Mouse (Mus musculus) kidney, postnatal 0 days (tissue): Measurements from ENCODE around the gene Azin2. TPM values are rescaled to one million over a fixed set of nuclear protein-coding genes. Genes with fewer than 3 reads are reported as not detected.

Source experiments
- ATAC-seq: fragments of 200-750 bp; cut with Nextera tagmentation; replicated peaks from 2 replicates; pipeline ENCODE4 v1.8.0; 2017; ENCODE audit warnings: low read depth, moderate number of reproducible peaks, moderate TSS enrichment, moderate library complexity; ENCODE audit not compliant: low FRiP score
- DNase-seq: peaks from one replicate; pipeline ENCODE4 v3.0.0-alpha.2; 2016; ENCODE audit warnings: low spot score
- H3K27ac ChIP-seq: fragments of 300-500 bp; sonication (generic); 2 replicates; pipeline ENCODE4 v1.5.1; 2014; ENCODE audit warnings: mild to moderate bottlenecking
- H3K27me3 ChIP-seq: fragments of 300-500 bp; sonication (generic); 2 replicates; pipeline ENCODE4 v1.6.1; 2014; ENCODE audit warnings: low read length, mixed read lengths; ENCODE audit not compliant: insufficient read depth
- H3K36me3 ChIP-seq: fragments of 300-500 bp; sonication (generic); 2 replicates; pipeline ENCODE4 v1.6.1; 2014; ENCODE audit warnings: low read length, mixed read lengths; ENCODE audit not compliant: insufficient read depth
- H3K4me1 ChIP-seq: fragments of 300-500 bp; sonication (generic); replicated peaks from 2 replicates; pipeline ENCODE4 v1.6.1; 2014; ENCODE audit warnings: antibody characterized with exemption, low read length, mixed read lengths; ENCODE audit not compliant: insufficient read depth
- H3K4me2 ChIP-seq: fragments of 300-500 bp; sonication (generic); 2 replicates; pipeline ENCODE4 v1.6.1; 2014; ENCODE audit warnings: mild to moderate bottlenecking, low read length, moderate library complexity, mixed read lengths
- H3K4me3 ChIP-seq: fragments of 300-500 bp; sonication (generic); replicated peaks from 2 replicates; pipeline ENCODE4 v1.5.1; 2014; ENCODE audit warnings: low read depth, low read length
- H3K9ac ChIP-seq: fragments of 300-500 bp; sonication (generic); 2 replicates; pipeline ENCODE4 v1.6.1; 2014; ENCODE audit warnings: low read depth, low read length
- H3K9me3 ChIP-seq: fragments of 300-500 bp; sonication (generic); replicated peaks from 2 replicates; pipeline ENCODE4 v1.6.1; 2016; ENCODE audit warnings: low read length, inconsistent platforms, mixed read lengths
- CTCF ChIP-seq: IDR thresholded peaks from 2 replicates; pipeline ENCODE4 v1.5.1; 2016; ENCODE audit warnings: antibody characterized with exemption, low read depth, mild to moderate bottlenecking, moderate library complexity
- WGBS: fragments of 180-500 bp; shearing (Covaris S2); extraction: QIAGEN DNeasy Blood & Tissue Kit; methylation state at CpG from one replicate; pipeline ENCODE4 v1.1.7; 2014; 5-methylcytosine and 5-hydroxymethylcytosine counted together
- polyA plus RNA-seq: library from polyadenylated mRNA; unstranded; fragments of >200 nt; fragmentation: Nextera tagmentation; extraction: Ambion mirVana; gene quantifications from 2 replicates; pipeline ENCODE4 v1.2.1, GENCODE M21; 2015

Azin2 gene
- polyA plus RNA-seq, 1 experiment from 2014 or later = 21.5 TPM

DNA sequence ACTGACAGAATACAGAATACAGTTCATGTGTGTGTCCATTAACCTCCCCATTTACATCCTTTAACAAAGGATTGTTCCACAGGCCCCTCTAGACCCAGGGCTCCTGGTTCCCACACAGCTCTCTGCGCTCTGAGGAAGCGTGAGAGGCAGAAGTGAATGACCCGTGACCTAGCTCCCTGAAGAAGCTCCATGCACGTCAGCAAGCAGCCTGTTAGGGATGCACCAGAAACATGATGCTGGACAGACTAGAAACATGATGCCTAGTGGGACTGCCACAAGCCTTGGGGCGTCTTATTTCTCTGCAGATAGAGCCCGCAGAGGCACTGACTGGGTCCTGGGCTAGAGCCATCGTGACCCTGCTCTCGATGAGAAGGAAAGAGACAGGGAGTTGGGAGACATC is 55.5 kb downstream of the Azin2 start:
- no peak overlapping the region for H3K4me2 ChIP-seq
- H3K27me3 ChIP-seq = no peaks in the 10 kb centered on the region
- ATAC-seq = peak; percentile 67
- no peak overlapping the region for H3K4me3 ChIP-seq
- peaks cover 11% of the 10 kb centered on the region for H3K4me1 ChIP-seq
- no peak overlapping the region for H3K27ac ChIP-seq
- TF ChIP-seq CTCF = no peak
- DNase-seq = peak; percentile 82
- 0 out of 2 replicates have a peak, but pooled peaks cover 3% of the 10 kb centered on the region for H3K36me3 ChIP-seq
- H3K9me3 ChIP-seq = no peaks in the 10 kb centered on the region
- no peak overlapping the region for H3K9ac ChIP-seq
- 45% methylated on average over 8 of the region's 8 CpGs for WGBS

DNA sequence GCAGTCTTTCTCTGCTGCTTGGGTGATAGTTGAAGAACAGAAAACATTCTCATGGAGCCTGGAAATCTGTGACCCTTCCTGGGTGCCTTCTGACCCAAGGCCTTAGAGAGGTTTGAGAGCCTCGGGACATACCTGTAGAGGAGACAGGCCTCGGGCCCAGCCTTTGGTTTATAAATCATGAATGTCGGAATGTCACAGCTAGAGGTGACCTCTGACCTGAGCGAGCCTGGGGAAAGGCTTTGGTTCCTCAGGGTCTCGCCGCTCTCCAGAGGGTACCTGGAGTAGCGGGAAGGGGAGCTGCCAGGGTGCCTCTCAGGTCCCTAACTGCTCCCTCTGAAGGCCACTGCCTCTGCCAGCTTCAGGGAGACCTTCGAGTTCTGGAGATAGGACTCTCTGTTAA is 57.0 kb downstream of the Azin2 start:
- ATAC-seq = no peak
- no peak for DNase-seq
- no peaks in the 10 kb centered on the region for H3K9me3 ChIP-seq
- 0 out of 2 replicates have a peak, but pooled peaks cover 6% of the 10 kb centered on the region for H3K36me3 ChIP-seq
- no peak overlapping the region for H3K4me2 ChIP-seq
- no peak overlapping the region for H3K4me3 ChIP-seq
- H3K27me3 ChIP-seq = no peaks in the 10 kb centered on the region
- no peak for TF ChIP-seq CTCF
- no peak overlapping the region for H3K9ac ChIP-seq
- WGBS = 29% methylated on average over 8 of the region's 8 CpGs
- H3K4me1 ChIP-seq = peaks cover 11% of the 10 kb centered on the region
- H3K27ac ChIP-seq = no peak overlapping the region

DNA sequence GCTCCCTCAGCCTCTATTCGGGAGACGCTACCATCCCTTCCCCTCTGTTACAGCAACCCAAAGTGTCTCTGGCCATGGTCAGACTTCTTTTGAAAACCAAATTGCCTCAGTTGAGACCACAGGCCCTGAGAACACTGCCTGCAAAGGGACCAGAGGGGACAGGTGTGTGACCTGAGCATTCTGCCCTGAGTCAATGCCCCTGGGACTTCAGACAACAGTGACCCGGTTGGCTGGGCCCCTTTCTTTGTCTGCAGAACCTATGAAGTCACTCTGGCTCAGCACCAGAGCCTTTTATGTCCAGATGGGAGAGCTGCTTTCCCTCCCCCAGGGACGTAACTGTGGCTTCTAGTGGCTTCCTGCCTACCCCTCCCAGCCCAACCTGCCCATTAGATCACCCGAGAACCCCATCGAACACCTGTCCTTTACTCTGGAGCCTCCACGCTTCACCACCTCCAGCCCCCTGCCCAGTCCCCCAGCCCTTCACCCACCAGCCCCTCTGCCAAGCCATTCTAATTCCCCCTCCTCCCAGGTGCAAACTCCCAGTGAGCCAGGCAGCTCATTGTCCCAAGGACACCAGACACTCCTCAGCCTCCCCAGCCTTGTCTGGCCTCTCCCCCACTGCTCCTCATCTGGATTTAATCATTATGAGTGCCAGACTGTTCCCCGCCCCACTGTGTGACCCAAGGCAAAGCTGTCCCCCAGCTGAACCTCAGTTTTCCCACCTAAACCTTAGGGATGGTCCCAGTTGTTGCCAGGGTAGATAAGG is 58.0 kb downstream of the Azin2 start:
- no peak; the same call in 1 of the 2 replicates for ATAC-seq
- Histone ChIP-seq H3K27ac (peak overlapping the region; percentile 8; the same call in 1 of the 2 replicates), H3K4me3 (no peak overlapping the region), H3K4me2 (no peak overlapping the region), H3K36me3 (0 out of 2 replicates have a peak, but pooled peaks cover 6% of the 10 kb centered on the region), H3K27me3 (no peaks in the 10 kb centered on the region), H3K4me1 (peaks cover 17% of the 10 kb centered on the region), H3K9ac (0 out of 2 replicates have a peak overlapping the region, but pooled peaks have one; percentile 13), H3K9me3 (no peaks in the 10 kb centered on the region)
- DNase-seq = peak; percentile 61
- WGBS = 49% methylated on average over 8 of the region's 8 CpGs
- no peak for TF ChIP-seq CTCF

DNA sequence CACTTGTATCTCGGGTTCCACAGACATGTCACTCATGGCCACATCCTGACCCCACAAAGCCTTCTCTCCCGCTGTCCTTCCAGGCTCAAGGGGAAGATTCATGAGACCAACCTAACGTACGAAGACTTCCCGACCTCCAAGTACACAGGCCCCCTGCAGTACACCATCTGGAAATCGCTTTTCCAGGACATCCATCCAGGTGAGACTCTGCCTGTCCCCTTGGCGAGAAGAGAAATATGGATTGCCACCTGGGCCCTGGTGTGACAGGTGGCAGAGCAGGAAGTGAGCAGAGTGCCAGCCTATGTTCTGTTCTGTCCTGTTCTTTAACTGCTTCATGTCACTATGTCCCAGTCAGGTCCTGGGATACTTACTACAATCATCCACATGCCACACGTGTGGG is 59.9 kb downstream of the Azin2 start:
- Histone ChIP-seq H3K27me3 (no peaks in the 10 kb centered on the region), H3K4me1 (peaks cover 34% of the 10 kb centered on the region), H3K4me2 (no peak overlapping the region), H3K4me3 (no peak overlapping the region), H3K36me3 (0 out of 2 replicates have a peak, but pooled peaks cover 6% of the 10 kb centered on the region), H3K9me3 (no peaks in the 10 kb centered on the region), H3K9ac (no peak overlapping the region), H3K27ac (no peak overlapping the region)
- no peak for TF ChIP-seq CTCF
- ATAC-seq (no peak), DNase-seq (no peak)
- WGBS = 79% methylated on average over 8 of the region's 8 CpGs

DNA sequence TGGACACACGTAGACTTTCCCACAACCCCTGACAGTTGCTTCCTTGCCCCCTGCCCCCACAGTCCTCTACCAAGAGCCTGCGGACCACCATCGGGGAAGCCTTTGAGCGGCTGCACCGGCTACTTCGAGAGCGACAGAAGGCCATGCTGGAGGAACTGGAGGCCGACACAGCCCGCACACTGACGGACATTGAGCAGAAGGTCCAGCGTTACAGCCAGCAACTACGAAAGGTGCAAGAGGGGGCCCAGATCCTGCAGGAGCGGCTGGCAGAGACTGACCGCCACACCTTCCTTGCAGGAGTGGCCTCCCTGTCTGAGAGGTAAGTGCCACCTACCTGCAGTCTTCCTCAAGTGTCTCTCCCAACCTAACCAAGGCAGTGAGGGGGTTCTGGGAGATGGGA is 61.8 kb downstream of the Azin2 start:
- Histone ChIP-seq H3K4me3 (no peak overlapping the region), H3K36me3 (0 out of 2 replicates have a peak, but pooled peaks cover 6% of the 10 kb centered on the region), H3K4me1 (peaks cover 34% of the 10 kb centered on the region), H3K9me3 (no peaks in the 10 kb centered on the region), H3K27me3 (no peaks in the 10 kb centered on the region), H3K4me2 (no peak overlapping the region), H3K27ac (no peak overlapping the region), H3K9ac (no peak overlapping the region)
- DNase-seq = no peak
- 85% methylated on average over 14 of the region's 14 CpGs for WGBS
- TF ChIP-seq CTCF = no peak
- no peak for ATAC-seq

DNA sequence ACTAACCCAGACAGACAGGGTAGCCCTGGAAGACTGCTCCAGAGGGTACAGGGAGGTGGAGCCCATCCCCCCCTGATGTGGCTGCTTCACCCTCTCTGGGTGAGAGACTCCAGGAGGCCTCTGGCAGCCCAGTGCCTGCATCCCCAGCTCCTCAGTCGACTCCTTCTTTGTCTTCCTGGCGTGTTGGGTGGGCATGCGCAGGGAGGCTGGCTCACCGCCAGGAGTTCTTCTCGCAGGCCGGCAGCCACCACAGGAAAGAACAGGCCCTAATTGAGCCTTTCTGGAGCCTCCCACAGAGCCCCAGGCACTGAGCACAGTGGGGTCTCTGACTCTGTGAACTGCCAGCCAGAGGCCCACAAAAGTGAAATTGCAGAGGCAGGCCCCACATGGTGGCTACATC is 62.9 kb downstream of the Azin2 start:
- TF ChIP-seq CTCF = no peak; the same call in 1 of the 2 replicates
- H3K36me3 ChIP-seq = 0 out of 2 replicates have a peak, but pooled peaks cover 6% of the 10 kb centered on the region
- 4% methylated on average over 6 of the region's 6 CpGs for WGBS
- no peak overlapping the region for H3K4me3 ChIP-seq
- no peak overlapping the region for H3K4me2 ChIP-seq
- H3K27me3 ChIP-seq = no peaks in the 10 kb centered on the region
- peak; percentile 90 for DNase-seq
- H3K27ac ChIP-seq = peak overlapping the region; percentile 85
- H3K9ac ChIP-seq = peak overlapping the region; percentile 35
- no peak; the same call in 1 of the 2 replicates for ATAC-seq
- peaks cover 30% of the 10 kb centered on the region for H3K4me1 ChIP-seq
- H3K9me3 ChIP-seq = no peaks in the 10 kb centered on the region
